8 mouse cellular contexts compared by ENCODE assay signal in the genomic region with DNA sequence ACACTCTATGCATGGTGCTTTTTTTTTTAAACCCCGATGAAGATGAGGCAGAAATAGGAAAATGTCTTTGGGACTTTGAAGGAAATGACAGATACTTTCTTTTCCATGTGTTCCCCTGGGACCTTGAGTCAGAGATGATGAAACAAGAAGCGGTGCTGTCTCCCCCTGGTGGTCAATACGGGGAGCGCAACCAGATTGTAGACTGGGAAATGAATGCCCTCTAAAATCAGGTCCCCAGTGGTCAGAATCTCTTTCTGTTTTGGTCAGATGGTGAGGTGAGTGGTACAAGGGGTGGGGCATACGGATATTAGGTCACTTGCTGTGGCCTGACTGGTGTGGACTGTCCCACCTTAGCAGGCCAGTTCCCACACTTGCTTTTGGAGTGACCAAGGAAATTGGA. TPM values are rescaled to one million over a fixed set of nuclear protein-coding genes. Genes with fewer than 3 reads are reported as not detected.
A peak's percentile ranks its signal among the peaks of the same experiment; 100 is the strongest.
DNase-seq lines count a peak whose midpoint lies in the region; ATAC-seq and TF ChIP-seq lines count a peak whose summit lies in the region.

No protein-coding gene starts in this region.

- peak; percentile 69 for ATAC-seq in erythroid progenitor cell, adult 5-6 weeks (replicated peaks; ENCODE audit: low FRiP score, poor library complexity, severe bottlenecking)
- ATAC-seq in intestine, postnatal 0 days = no peak
- no peak for ATAC-seq in liver, embryonic 13.5 days (ENCODE audit: low read depth)

- H3K36me3 ChIP-seq in intestine, postnatal 0 days (ENCODE audit: control insufficient read depth, insufficient read depth) = no peaks in the 10 kb centered on the region
- no peaks in the 10 kb centered on the region for H3K36me3 ChIP-seq in liver, embryonic 13.5 days

- H3K9me3 ChIP-seq in intestine, postnatal 0 days (ENCODE audit: control insufficient read depth) = no peaks in the 10 kb centered on the region
- H3K9me3 ChIP-seq in liver, embryonic 13.5 days (replicated peaks) = no peaks in the 10 kb centered on the region

- no peak overlapping the region for H3K4me3 ChIP-seq in intestine, postnatal 0 days (ENCODE audit: low read depth, low read length)
- no peak overlapping the region for H3K4me3 ChIP-seq in liver, embryonic 13.5 days (replicated peaks)

- H3K27me3 ChIP-seq in intestine, postnatal 0 days (replicated peaks; ENCODE audit: control insufficient read depth, insufficient read depth, low read length) = peaks cover 6% of the 10 kb centered on the region
- peaks cover 32% of the 10 kb centered on the region for H3K27me3 ChIP-seq in liver, embryonic 13.5 days

- no peaks in the 10 kb centered on the region for H3K4me1 ChIP-seq in intestine, postnatal 0 days (replicated peaks; ENCODE audit: control insufficient read depth, insufficient read depth, low read length)
- peaks cover 40% of the 10 kb centered on the region for H3K4me1 ChIP-seq in liver, embryonic 13.5 days (replicated peaks)

- peak; percentile 39 to 58 for DNase-seq in urinary bladder, adult 18-20 months (ENCODE audit: low spot score in 2 of 2)
- DNase-seq in urinary bladder, postnatal 10 days (ENCODE audit: low spot score) = no peak
- peak; percentile 64 for DNase-seq in brain, embryonic 14.5 days (ENCODE audit: low read depth)
- DNase-seq in liver, embryonic 13.5 days = peak; percentile 47
- peak; percentile 54 for DNase-seq in retina, adult 2 months (ENCODE audit: low read depth, low spot score)
- peak; percentile 74 for DNase-seq in thymus, postnatal 4 days

- H3K4me2 ChIP-seq in intestine, postnatal 0 days (replicated peaks; ENCODE audit: low read depth) = no peak overlapping the region
- no peak overlapping the region for H3K4me2 ChIP-seq in liver, embryonic 13.5 days

- H3K27ac ChIP-seq in intestine, postnatal 0 days (ENCODE audit: low read depth, low read length) = no peak overlapping the region
- H3K27ac ChIP-seq in liver, embryonic 13.5 days = no peak overlapping the region

- peak; percentile 89 for TF ChIP-seq CTCF in brain, embryonic 14.5 days (IDR thresholded peaks at IDR 0.05; ENCODE audit: borderline replicate concordance, extremely low read depth, insufficient read depth, insufficient read length)
- TF ChIP-seq CTCF in intestine, postnatal 0 days (IDR thresholded peaks at IDR 0.05; ENCODE audit: low read depth) = peak; percentile 93

- 2% methylated on average over 5 of the region's 5 CpGs for WGBS in intestine, postnatal 0 days
- WGBS in liver, embryonic 13.5 days (ENCODE audit: insufficient replicate concordance) = 1% methylated on average over 5 of the region's 5 CpGs

- H3K9ac ChIP-seq in intestine, postnatal 0 days (ENCODE audit: low read depth, low read length) = no peak overlapping the region
- H3K9ac ChIP-seq in liver, embryonic 13.5 days = no peak overlapping the region

- TF ChIP-seq POLR2A in brain, embryonic 14.5 days (IDR thresholded peaks at IDR 0.05; ENCODE audit: borderline replicate concordance, extremely low read depth, insufficient read depth, insufficient read length, poor library complexity, severe bottlenecking) = no peak

RNA-seq across cellular contexts. Expression of gene Fahd2a, which starts 9.4 kb away (rescaled TPM):
- 25.8 and 30.8 TPM in 2 replicates for polyA plus RNA-seq in brain, embryonic 14.5 days (2012; rRNA removed)
- total RNA-seq in erythroid progenitor cell, adult 5-6 weeks (2015; ENCODE audit: low replicate concordance) = 10.5 and 18.0 TPM in 2 replicates
- total RNA-seq in erythroid progenitor cell, adult 5-6 weeks (2017; ENCODE audit: low replicate concordance) = 2.4 TPM in 1 of 2 replicates, not detected in the other
- 23.5 and 24.2 TPM in 2 replicates for polyA plus RNA-seq in intestine, postnatal 0 days (2015; fragmentation: Nextera tagmentation; extraction: Ambion mirVana)
- 14.3 and 15.5 TPM in 2 replicates for polyA plus RNA-seq in liver, embryonic 13.5 days (2015; fragmentation: Nextera tagmentation; extraction: Ambion mirVana)

RNA-seq across cellular contexts. Expression of gene Gpat2, which starts 28.8 kb away (rescaled TPM):
- polyA plus RNA-seq in brain, embryonic 14.5 days (2012; rRNA removed) = 0.07 and 0.13 TPM in 2 replicates
- not detected in 2 replicates for total RNA-seq in erythroid progenitor cell, adult 5-6 weeks (2015; ENCODE audit: low replicate concordance)
- not detected in 2 replicates for total RNA-seq in erythroid progenitor cell, adult 5-6 weeks (2017; ENCODE audit: low replicate concordance)
- 0.07 and 0.18 TPM in 2 replicates for polyA plus RNA-seq in intestine, postnatal 0 days (2015; fragmentation: Nextera tagmentation; extraction: Ambion mirVana)
- 0.35 and 0.39 TPM in 2 replicates for polyA plus RNA-seq in liver, embryonic 13.5 days (2015; fragmentation: Nextera tagmentation; extraction: Ambion mirVana)
